Mouse (Mus musculus) cerebellum, adult 9-10 months (tissue): ENCODE results near the gene 4930564D02Rik.
A peak's percentile ranks its signal among the peaks of the same experiment; 100 is the strongest.

Experiments
- DNase-seq: peaks from one replicate; pipeline ENCODE4 v3.0.0; 2022

The 4930564D02Rik gene

GRCm38 (mm10) chr3:105066544-105066943 is at the start of gene 4930564D02Rik:
4930564D02Rik (plus strand) TSS chr3:105066844.
- DNase-seq: no peak

DNA sequence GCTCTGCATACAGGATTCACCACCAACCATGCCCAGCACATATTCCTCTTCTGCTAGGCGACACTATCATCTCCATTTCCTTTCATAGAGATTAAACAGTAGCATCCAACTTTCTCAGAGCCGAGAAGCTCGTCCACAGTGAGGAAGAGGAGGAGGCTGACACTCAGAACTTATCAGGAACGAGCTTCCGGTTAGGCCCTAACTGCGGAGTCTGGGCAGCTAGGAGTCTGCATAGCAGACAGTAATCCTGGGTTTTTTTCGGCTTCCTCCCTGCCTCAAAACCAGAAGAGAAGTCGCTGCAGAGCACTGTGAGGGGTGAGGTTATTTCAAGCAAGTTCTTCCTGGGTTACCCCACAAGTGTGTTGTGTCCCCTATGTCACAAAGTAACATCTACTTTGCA is 49.3 kb upstream of the 4930564D02Rik start:
- DNase-seq: no peak

- DNase-seq: no peak
These were observed 48.4 kb upstream of the 4930564D02Rik start for GRCm38 (mm10) chr3:105018085-105018782.

DNA sequence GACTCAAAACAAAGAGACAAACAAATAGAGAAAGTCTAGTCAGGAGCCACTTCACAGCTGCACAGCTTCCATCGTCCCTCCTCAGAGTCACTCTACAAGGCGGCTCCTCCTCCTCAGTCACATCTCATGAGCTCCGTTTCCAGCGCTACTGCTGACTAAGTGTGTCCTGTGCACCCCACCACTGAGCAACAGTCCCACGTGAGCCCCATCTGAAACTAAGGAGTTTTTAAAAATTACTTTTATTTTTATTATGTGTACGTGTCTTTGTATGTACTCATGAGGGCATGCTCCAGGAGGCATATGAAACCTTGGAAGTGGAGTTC is 47.9 kb upstream of the 4930564D02Rik start:
- no peak for DNase-seq

- DNase-seq: no peak
These were observed 46.6 kb upstream of the 4930564D02Rik start for GRCm38 (mm10) chr3:105019826-105020692.

GRCm38 (mm10) chr3:105023371-105024005 is 43.2 kb upstream of the 4930564D02Rik start:
- DNase-seq: no peak

DNA sequence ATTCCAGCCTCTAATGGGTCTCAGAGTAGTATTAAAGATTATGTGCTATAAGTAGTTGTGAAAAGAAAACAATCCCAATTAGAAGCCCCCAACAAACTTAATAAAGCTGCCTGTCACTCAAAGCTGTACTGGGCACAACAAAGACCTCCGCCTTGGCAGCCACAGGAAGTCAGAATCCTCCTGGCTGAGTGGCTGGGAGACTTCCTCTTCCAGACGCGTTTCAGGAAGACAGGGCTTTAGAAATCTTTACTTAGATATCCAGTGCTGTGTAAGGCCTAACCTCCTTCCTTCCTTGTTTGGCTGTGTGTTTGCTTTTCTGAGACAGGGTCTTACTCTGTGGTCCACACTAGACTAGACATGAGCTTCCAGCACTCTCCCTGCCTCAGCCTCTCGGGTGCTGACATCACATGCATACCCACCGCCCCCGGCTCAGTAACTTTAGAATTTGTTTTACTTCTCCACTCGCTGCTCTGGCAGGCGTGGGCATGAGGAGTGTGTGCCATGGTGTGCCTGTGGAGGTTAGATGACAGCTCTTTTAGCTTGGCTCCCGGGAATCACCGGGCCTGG is 30.3 kb upstream of the 4930564D02Rik start:
- no peak for DNase-seq

DNA sequence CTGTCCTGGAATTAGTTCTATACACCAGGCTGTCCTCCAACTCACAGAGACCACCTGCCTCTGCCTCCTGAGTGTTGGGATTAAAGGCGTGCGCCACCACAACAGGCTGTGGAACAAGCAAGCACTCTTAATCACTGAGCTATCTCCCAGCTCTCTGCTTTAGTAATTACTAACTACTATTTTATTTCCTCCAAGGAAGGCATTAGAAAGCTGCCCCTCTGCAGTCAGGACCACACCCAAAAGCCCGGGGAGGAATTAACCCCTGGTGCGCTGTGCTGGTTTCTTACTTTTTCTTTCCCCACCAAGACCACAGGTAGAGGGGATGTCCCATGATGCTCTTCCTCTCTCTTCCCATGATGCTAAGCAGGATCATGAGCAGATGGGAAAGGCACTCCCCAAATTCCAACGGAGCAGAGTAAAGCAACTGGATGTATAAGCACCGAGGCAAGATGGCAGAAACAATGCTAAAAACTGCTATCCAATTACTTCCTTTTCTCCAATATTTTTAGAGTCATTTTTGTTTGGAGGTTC is 29.3 kb upstream of the 4930564D02Rik start:
- no peak for DNase-seq

DNA sequence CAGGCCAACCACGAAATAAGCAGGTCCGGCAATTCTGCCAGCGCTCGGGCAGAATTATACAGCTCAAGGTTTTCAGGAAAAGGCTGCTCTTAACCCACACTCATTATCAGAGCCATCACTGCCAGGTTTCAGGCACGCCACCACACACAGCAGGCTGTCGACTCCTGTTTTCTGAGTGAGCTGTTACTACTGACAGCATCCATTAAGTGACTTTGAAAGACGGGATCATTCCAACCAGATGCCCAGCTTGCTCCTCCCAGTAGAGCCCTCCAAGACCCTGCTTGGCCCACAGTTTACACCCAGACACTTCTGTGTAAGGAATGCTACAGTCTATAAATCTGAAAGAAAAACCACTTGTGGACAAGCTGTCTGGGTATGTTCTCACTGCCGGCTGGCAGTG is 26.6 kb upstream of the 4930564D02Rik start:
- DNase-seq: no peak

- DNase-seq: no peak
These were observed 25.5 kb upstream of the 4930564D02Rik start for GRCm38 (mm10) chr3:105040983-105041625.

DNA sequence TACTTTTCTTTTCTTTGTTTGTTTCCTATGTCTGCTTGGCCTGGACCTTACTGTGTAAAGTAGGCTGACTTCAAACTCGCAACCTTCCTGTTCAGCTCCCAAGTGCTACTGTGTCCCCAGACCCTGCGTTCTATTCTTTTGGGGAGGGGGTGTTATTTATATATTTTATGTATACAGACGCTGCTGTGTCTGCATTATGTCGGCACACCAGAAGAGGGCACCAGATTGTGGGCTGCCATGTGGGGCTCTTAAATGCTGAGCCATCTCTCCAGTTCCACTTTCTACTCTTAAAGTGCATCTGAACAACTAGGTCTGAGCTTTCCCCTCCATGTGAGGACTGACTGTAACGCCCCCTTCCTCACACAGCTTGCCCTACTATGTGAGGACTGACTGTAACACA is 22.9 kb upstream of the 4930564D02Rik start:
- DNase-seq: no peak

- DNase-seq: no peak
These were observed 19.8 kb upstream of the 4930564D02Rik start for GRCm38 (mm10) chr3:105046870-105047269.

DNA sequence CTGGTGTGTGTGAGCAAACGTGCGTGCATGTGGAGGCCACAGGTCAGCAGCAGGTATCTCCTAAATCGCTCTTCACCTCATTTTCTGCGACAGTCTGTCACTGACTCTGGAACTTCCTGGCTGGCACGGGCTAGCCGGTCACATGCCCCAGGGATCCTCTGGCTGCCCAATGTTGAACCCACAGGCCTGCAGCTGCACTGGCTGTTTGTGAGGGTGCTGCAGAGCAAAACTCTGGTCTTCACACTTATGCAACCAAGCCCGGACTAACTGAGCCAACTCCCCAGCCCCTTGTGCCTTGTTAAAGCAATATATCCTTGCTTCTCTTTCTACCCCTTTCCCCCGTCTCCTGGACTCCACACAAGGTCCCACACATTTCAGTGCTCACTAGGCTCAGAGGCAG is 19.0 kb upstream of the 4930564D02Rik start:
- DNase-seq: no peak

- no peak for DNase-seq
These were observed 16.8 kb upstream of the 4930564D02Rik start for GRCm38 (mm10) chr3:105049848-105050247.

- no peak for DNase-seq
These were observed 15.5 kb upstream of the 4930564D02Rik start for GRCm38 (mm10) chr3:105051103-105051502.

GRCm38 (mm10) chr3:105052171-105052936 is 14.3 kb upstream of the 4930564D02Rik start:
- DNase-seq: no peak

- DNase-seq: peak; percentile 98
These were observed 13.5 kb upstream of the 4930564D02Rik start, which contains the start of gene Cttnbp2nl for GRCm38 (mm10) chr3:105052937-105053697. Cttnbp2nl (minus strand) TSS chr3:105053146.

- no peak for DNase-seq
These were observed 13.0 kb upstream of the 4930564D02Rik start for GRCm38 (mm10) chr3:105053698-105054001.

- DNase-seq: no peak
These were observed 11.7 kb upstream of the 4930564D02Rik start for GRCm38 (mm10) chr3:105054952-105055351.

GRCm38 (mm10) chr3:105055666-105056065 is 11.0 kb upstream of the 4930564D02Rik start:
- no peak for DNase-seq
